Mouse (Mus musculus) intestine, embryonic 16.5 days (tissue): Measurements from ENCODE around the gene Eps8l2. TPM values are rescaled to one million over a fixed set of nuclear protein-coding genes. Genes with fewer than 3 reads are reported as not detected.

Experiments used
- ATAC-seq: fragments of 200-750 bp; cut with Nextera tagmentation; 2 replicates; pipeline ENCODE4 v1.8.0; 2017; ENCODE audit warnings: moderate TSS enrichment, moderate library complexity
- H3K27ac ChIP-seq: fragments of 300-500 bp; sonication (generic); 2 replicates; pipeline ENCODE4 v1.5.1; 2014; ENCODE audit warnings: mild to moderate bottlenecking, low read length
- H3K27me3 ChIP-seq: fragments of 300-500 bp; sonication (generic); replicated peaks from 2 replicates; pipeline ENCODE4 v1.6.1; 2014; ENCODE audit warnings: low read length, control low read depth, mixed read lengths; ENCODE audit not compliant: control insufficient read depth, insufficient read depth
- H3K36me3 ChIP-seq: fragments of 300-500 bp; sonication (generic); 2 replicates; pipeline ENCODE4 v1.6.1; 2014; ENCODE audit warnings: low read length, control low read depth; ENCODE audit not compliant: control insufficient read depth, insufficient read depth
- H3K4me1 ChIP-seq: fragments of 300-500 bp; sonication (generic); 2 replicates; pipeline ENCODE4 v1.6.1; 2014; ENCODE audit warnings: low read length, control low read depth, mixed read lengths; ENCODE audit not compliant: control insufficient read depth, insufficient read depth
- H3K4me2 ChIP-seq: fragments of 300-500 bp; sonication (generic); 2 replicates; pipeline ENCODE4 v1.6.1; 2014; ENCODE audit warnings: low read depth, low read length, control low read depth
- H3K4me3 ChIP-seq: fragments of 300-500 bp; sonication (generic); 2 replicates; pipeline ENCODE4 v1.5.1; 2014; ENCODE audit warnings: mild to moderate bottlenecking, low read length
- H3K9ac ChIP-seq: fragments of 300-500 bp; sonication (generic); 2 replicates; pipeline ENCODE4 v1.6.1; 2014; ENCODE audit warnings: low read depth, low read length
- H3K9me3 ChIP-seq: fragments of 300-500 bp; sonication (generic); 2 replicates; pipeline ENCODE4 v1.6.1; 2016; ENCODE audit warnings: low read length, control low read depth; ENCODE audit not compliant: control insufficient read depth
- WGBS: fragments of 180-500 bp; shearing (Covaris S2); extraction: QIAGEN DNeasy Blood & Tissue Kit; methylation state at CpG from one replicate; pipeline ENCODE4 v1.1.7; 2014; 5-methylcytosine and 5-hydroxymethylcytosine counted together
- polyA plus RNA-seq: library from polyadenylated mRNA; unstranded; fragments of >200 nt; fragmentation: Nextera tagmentation; extraction: Ambion mirVana; gene quantifications from 2 replicates; pipeline ENCODE4 v1.2.1, GENCODE M21; 2015

Gene Eps8l2
- polyA plus RNA-seq, 1 experiment from 2014 or later, result 191 TPM

DNA sequence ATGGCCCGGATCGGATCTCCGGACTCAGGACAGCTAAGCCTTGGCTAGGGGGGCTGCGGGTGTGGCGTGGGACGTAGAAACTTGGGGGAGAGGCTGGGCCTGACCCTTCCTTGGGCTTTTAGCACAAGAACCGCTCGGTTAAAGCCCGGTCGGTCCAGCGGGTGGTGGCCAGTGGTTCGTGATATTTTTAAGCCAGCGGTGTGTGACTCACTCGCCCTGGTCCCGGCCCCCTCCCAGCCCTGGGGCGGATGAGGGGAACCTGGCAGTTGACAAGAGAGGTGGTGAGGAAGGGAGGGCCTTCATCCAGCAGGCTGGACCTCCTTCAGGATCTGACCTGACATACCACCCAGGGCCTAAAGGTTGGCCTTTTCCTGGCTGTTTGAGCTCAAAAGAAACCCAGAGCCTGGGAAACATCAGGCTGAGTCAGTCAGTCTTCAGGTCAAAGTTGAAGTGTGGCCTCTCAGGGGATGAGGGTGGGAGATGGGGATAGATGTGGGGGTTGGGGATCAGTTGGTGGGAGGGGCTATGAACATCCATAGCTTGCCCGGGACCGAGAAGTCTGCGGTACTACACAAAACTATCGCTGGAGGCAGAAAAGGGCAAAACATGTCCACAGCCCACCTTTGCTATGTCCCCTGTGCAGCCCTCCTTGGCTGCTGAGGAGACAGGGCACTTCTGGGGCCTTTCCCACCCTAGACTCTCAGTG is 688 bp downstream of the Eps8l2 start:
- 33% methylated on average over 20 of the region's 20 CpGs for WGBS
- ATAC-seq, result peak; percentile 8; the same call in 1 of the 2 replicates

DNA sequence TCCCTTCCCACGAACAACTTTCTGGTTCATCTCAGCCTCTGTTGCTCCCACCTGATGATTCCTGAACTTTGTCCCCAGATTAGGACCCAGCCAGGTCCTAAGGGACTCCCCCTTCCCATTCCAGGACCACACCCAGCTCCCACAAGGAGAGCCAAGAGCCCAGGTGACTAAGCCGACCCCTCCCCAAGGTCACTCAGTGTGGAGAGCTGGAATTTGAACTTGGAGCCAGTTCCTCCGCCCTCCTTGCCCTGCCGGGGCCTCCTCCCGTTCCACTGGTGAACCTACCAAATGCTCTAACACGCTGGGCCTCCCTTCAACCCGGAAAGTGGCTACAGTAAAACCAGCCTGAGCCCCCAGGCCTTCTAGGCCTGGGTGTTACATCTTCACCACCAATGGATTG is 1.3 kb downstream of the Eps8l2 start:
- ATAC-seq, result peak; percentile 62

More for the DNA sequence above, 688 bp downstream of the Eps8l2 start:
- H3K9me3 ChIP-seq, result no peaks in the 10 kb centered on the region
- peaks cover 35% of the 10 kb centered on the region for H3K4me1 ChIP-seq
- no peaks in the 10 kb centered on the region; the same call in 1 of the 2 replicates for H3K36me3 ChIP-seq
- H3K27ac ChIP-seq, result peak overlapping the region; percentile 97
- H3K4me2 ChIP-seq, result peak overlapping the region; percentile 56
- no peaks in the 10 kb centered on the region for H3K27me3 ChIP-seq
- peak overlapping the region; percentile 77 for H3K9ac ChIP-seq
- H3K4me3 ChIP-seq, result peak overlapping the region; percentile 58

DNA sequence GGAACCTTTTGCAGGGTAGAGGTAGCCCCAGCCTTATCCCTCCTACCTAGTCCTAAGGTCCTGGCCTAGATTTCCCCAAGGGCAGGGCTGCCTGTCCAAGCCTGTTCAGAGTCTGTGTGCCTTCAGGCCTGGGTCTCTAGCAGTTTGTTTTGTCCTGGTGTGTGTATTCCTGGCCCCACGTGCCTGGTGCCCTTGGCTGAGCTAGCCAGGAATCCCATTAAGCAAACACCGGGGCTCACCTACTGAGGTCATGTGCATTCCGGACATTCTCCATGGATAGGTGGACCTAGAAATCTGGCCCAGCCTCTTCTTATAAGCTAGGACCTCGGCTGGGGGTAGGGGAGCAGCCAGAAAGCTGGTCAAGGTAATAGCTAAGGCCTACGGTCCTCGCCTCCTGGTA is 1.8 kb downstream of the Eps8l2 start:
- H3K4me2 ChIP-seq, result peak overlapping the region; percentile 56
- H3K27me3 ChIP-seq, result no peaks in the 10 kb centered on the region
- peak overlapping the region; percentile 77 for H3K9ac ChIP-seq
- H3K4me1 ChIP-seq, result peaks cover 35% of the 10 kb centered on the region
- 49% methylated on average over 6 of the region's 6 CpGs for WGBS
- H3K9me3 ChIP-seq, result no peaks in the 10 kb centered on the region
- peak overlapping the region; percentile 97 for H3K27ac ChIP-seq
- peak; percentile 19; the same call in 1 of the 2 replicates for ATAC-seq
- no peaks in the 10 kb centered on the region; the same call in 1 of the 2 replicates for H3K36me3 ChIP-seq
- peak overlapping the region; percentile 58 for H3K4me3 ChIP-seq

More for the DNA sequence above, 1.3 kb downstream of the Eps8l2 start:
- Histone ChIP-seq H3K36me3 (no peaks in the 10 kb centered on the region; the same call in 1 of the 2 replicates), H3K27ac (peak overlapping the region; percentile 97), H3K4me2 (peak overlapping the region; percentile 56), H3K4me1 (peaks cover 35% of the 10 kb centered on the region), H3K4me3 (peak overlapping the region; percentile 58), H3K27me3 (no peaks in the 10 kb centered on the region), H3K9me3 (no peaks in the 10 kb centered on the region), H3K9ac (peak overlapping the region; percentile 77)
- 57% methylated on average over 7 of the region's 7 CpGs for WGBS

DNA sequence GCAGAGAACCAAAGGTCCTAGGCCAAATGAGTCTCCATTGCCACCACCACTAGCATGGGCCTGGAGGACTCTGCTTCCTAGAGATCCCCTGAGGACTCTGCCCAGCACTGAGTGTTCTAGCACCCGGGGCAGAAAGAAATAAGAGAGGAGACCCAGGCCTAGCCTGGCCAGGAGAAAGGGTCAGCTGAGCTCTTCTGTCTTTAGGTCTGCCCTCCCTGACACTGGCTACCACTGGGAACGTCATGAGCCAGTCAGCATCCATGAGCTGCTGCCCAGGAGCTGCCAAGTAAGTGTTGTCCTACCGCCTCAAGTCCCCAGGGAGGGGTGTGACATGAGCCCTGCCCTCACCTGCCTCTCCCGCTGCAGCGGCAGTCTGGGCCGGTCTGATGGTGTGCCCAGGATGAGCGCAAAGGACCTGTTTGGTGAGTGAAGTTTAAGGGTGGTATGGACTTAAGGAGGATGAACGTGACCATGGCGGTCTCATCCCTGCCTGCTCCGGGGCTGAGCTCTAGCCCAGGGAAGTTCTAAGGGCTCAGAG is 3.1 kb downstream of the Eps8l2 start:
- H3K27ac ChIP-seq, result peak overlapping the region; percentile 97
- H3K36me3 ChIP-seq, result no peaks in the 10 kb centered on the region; the same call in 1 of the 2 replicates
- peak overlapping the region; percentile 77 for H3K9ac ChIP-seq
- peak overlapping the region; percentile 56 for H3K4me2 ChIP-seq
- H3K27me3 ChIP-seq, result no peaks in the 10 kb centered on the region
- peaks cover 35% of the 10 kb centered on the region for H3K4me1 ChIP-seq
- H3K4me3 ChIP-seq, result peak overlapping the region; percentile 58
- no peak for ATAC-seq
- no peaks in the 10 kb centered on the region for H3K9me3 ChIP-seq
- WGBS, result 68% methylated on average over 10 of the region's 10 CpGs

DNA sequence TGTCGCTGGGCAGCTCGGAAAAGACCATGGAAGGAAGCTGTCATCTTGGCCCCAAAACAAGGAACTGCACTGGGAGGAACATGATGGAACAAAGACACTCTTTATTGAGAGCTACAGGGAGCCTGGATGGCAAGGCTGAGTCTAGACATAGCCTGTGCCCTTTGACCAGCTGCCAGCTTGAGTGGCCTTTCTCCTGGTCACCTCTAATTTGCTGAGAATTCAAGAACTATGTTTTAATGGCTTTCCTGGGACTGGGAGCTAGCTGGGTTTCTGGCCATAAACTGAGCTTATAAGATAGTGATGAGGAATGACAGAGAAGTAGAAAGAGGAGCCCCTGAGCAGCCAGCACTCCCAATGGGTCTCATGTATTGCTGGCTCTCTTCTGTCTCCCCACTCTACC is 4.5 kb downstream of the Eps8l2 start:
- Histone ChIP-seq H3K9ac (peak overlapping the region; percentile 48; the same call in 1 of the 2 replicates), H3K4me3 (peak overlapping the region; percentile 5; the same call in 1 of the 2 replicates), H3K27ac (peak overlapping the region; percentile 95), H3K4me1 (peaks cover 26% of the 10 kb centered on the region), H3K9me3 (no peaks in the 10 kb centered on the region), H3K27me3 (no peaks in the 10 kb centered on the region), H3K4me2 (peak overlapping the region; percentile 49), H3K36me3 (no peaks in the 10 kb centered on the region; the same call in 1 of the 2 replicates)
- ATAC-seq, result no peak
- 67% methylated on average over 2 of the region's 2 CpGs for WGBS

DNA sequence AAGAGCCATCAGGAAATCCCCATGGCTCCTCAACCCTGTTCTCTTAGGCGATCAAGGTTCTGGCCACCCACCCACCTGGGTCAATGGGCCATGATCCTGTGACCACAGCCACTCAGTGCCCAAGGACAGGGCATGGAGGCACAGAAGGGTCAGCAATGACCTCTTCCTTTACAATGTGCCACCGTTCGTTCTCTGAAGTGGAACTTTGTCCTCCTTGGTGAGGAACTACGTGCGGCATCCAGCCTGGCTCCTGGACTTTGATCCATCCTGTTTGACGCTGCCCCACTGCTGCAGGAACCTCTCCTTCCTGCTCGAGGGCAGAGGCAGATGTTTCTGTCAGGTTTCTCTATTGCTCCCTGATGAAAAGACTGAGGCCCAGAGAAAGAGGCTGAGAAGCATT is 5.0 kb downstream of the Eps8l2 start:
- Histone ChIP-seq H3K9ac (peak overlapping the region; percentile 52), H3K27me3 (no peaks in the 10 kb centered on the region), H3K4me3 (peak overlapping the region; percentile 13), H3K4me2 (peak overlapping the region; percentile 49), H3K9me3 (no peaks in the 10 kb centered on the region), H3K36me3 (no peaks in the 10 kb centered on the region; the same call in 1 of the 2 replicates), H3K4me1 (peaks cover 25% of the 10 kb centered on the region), H3K27ac (peak overlapping the region; percentile 95)
- WGBS, result 45% methylated on average over 7 of the region's 7 CpGs
- peak; percentile 40 for ATAC-seq

DNA sequence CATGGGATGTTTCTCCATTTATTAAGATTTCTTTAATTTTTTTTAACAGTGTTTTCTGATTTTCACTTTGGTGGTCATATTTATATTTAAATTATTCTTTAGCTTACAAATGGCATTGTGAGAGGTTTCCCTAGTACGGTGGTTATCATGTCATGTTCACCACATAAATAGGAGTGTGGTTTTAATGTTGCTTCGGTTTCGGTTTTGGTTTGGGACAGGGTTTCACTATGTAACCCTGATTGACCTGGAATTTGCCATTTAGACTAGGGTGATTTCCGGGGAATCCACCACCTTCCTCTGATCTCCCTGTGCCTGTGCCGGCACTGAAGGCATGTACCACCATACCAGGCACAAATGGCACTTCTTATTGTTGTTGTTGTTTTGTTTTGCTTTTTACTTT is 6.1 kb downstream of the Eps8l2 start:
- Histone ChIP-seq H3K9me3 (no peaks in the 10 kb centered on the region), H3K4me3 (no peak overlapping the region), H3K27me3 (no peaks in the 10 kb centered on the region), H3K36me3 (no peaks in the 10 kb centered on the region; the same call in 1 of the 2 replicates), H3K4me1 (peaks cover 25% of the 10 kb centered on the region), H3K4me2 (no peak overlapping the region), H3K9ac (no peak overlapping the region), H3K27ac (no peak overlapping the region)
- no peak for ATAC-seq
- WGBS, result 87% methylated on average over 5 of the region's 5 CpGs

DNA sequence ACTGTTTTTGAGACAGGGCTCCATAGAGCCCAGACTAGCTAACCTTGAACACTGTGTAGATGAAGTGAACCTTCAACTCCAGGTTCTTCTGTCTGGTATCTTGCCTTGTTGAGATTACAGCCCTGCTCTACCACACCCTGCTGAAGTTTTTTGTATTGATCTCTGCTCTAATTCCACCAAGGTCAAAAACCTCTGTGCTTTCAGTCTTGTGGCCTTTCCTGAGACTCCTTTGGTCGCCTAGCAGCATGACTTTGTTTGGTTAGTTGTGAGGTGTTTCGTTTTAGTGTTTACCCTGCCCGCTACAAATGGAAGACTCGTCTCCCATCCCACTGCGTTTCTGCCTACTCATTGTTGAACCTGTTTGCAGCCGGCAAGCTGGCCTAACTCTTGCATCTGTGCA is 12.4 kb downstream of the Eps8l2 start:
- peak overlapping the region; percentile 21; the same call in 1 of the 2 replicates for H3K4me2 ChIP-seq
- no peaks in the 10 kb centered on the region for H3K9me3 ChIP-seq
- ATAC-seq, result peak; percentile 83
- 0 out of 2 replicates have a peak, but pooled peaks cover under 1% of the 10 kb centered on the region for H3K36me3 ChIP-seq
- peak overlapping the region; percentile 63 for H3K27ac ChIP-seq
- H3K27me3 ChIP-seq, result no peaks in the 10 kb centered on the region
- H3K4me1 ChIP-seq, result peaks cover 7% of the 10 kb centered on the region; the same call in 1 of the 2 replicates
- H3K9ac ChIP-seq, result no peak overlapping the region
- 44% methylated on average over 6 of the region's 6 CpGs for WGBS
- H3K4me3 ChIP-seq, result no peak overlapping the region

DNA sequence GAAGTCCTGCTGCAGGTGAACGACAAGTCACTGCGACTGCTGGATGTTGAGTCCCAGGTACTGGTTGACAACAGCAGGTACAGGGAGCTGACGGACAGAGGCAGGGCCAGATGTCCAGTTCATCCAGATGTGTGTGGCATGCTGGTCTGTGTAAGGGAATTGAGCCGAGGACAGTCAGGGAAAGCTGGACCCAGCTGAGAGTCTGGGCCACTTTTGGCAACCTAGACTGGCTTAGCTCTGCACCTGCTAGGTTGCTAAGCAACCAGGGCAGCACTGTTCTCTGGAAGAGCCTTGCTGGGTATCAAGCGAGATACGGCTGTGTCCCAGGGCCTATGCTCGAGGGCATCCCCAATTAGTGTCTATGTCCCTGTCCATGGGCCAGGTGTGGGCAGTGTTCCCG is 16.4 kb downstream of the Eps8l2 start:
- Histone ChIP-seq H3K4me3 (no peak overlapping the region), H3K4me1 (peaks cover 7% of the 10 kb centered on the region; the same call in 1 of the 2 replicates), H3K27ac (no peak overlapping the region), H3K4me2 (no peak overlapping the region), H3K9ac (no peak overlapping the region), H3K27me3 (no peaks in the 10 kb centered on the region), H3K9me3 (no peaks in the 10 kb centered on the region), H3K36me3 (0 out of 2 replicates have a peak, but pooled peaks cover 3% of the 10 kb centered on the region)
- 81% methylated on average over 8 of the region's 8 CpGs for WGBS
- ATAC-seq, result no peak
